Mouse (Mus musculus) heart, adult 2 months (tissue): ENCODE results near the gene Olfr963.

Experiments used
- CTCF ChIP-seq: fragments of 200-600 bp; IDR thresholded peaks from 2 replicates; pipeline ENCODE4 v1.8.1; 2022; ENCODE audit warnings: antibody characterized with exemption, mild to moderate bottlenecking, moderate library complexity
- POLR2A ChIP-seq: fragments of 200-500 bp; IDR thresholded peaks from 2 replicates; pipeline ENCODE4 v1.6.1; 2011; ENCODE audit warnings: mild to moderate bottlenecking, low read depth, low read length, control low read depth; ENCODE audit not compliant: insufficient read depth

DNA sequence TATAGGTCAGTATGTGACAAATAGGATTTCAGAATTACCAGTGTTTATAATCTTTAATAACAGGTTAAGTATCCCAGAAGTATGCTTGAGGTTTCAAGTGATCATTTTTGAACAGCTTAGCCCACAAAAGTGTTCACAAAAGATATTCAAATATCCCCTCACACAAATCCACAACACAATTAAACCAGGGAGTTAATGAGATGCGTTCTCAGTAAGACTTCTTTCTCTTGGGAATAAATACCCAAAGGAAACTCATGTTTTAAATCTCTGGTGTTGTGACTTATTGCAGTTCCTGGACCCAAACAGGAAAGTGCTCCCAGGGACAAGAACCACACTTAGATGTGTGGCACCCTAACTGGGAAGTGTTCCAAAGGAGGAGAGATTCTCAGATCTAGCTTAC, 45.9 kb upstream of the Olfr963 start, which contains the start of gene Olfr960:
- TF ChIP-seq POLR2A, result no peak
- no peak for TF ChIP-seq CTCF
